Mouse (Mus musculus): ENCODE measurements at regions not wholly inside any gene's neighbourhood (a gene's known extent, or its start where the extent isn't known, plus 50 kb on each side); places are given as distances from the start of the nearest gene placed in this dataset.

GRCm38 (mm10) chr2:75407560-75407959 lies 251.5 kb upstream of the Hnrnpa3 start:
- DNase-seq (ENCODE audit: low spot score): no peak

- no peak for DNase-seq (ENCODE audit: low spot score)
These were observed 251.0 kb upstream of the Hnrnpa3 start for GRCm38 (mm10) chr2:75408016-75408415.

GRCm38 (mm10) chr2:75409806-75410205 lies 249.3 kb upstream of the Hnrnpa3 start:
- DNase-seq (ENCODE audit: low spot score): no peak

- no peak for DNase-seq (ENCODE audit: low spot score)
These were observed 246.3 kb upstream of the Hnrnpa3 start for GRCm38 (mm10) chr2:75412735-75413134.

DNA sequence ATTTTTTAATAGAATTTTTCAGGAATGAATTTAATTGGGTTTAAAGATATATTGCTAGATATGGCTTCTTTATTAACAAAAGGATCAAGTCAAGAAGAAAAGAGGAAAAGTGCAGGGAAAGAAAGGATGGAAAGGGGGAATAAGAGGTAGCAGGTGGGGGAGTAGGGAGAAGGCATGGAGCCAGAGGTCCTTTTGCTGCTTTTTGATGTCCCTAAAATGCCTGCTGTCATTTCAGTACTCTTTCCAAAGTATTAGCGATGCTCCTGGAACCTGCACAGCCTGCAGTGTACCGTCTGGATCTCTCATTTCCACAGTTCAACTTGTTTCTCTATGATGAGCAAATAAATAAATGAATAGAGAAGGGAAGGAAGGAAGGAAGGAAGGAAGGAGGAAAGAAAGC lies 240.4 kb upstream of the Hnrnpa3 start:
- DNase-seq (ENCODE audit: low spot score): no peak

DNA sequence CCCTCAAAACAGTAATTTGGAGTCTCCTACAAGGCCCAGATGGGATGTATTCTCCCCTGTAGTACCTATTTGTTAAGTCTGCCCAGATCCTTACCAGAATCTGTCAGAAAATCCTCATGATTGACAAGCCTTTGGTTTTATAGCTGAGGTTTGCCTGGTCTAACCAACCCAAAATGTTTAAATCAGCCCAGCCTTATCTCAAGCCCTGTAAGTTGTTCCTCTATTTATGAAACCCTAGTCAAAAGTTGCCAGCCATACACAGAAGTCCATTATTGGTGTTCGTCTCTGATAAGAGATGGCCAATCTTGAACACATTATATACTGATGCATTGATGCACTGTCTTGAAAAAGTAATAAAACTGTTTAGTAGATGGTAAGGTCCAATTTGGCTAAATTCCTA lies 239.9 kb upstream of the Hnrnpa3 start:
- DNase-seq (ENCODE audit: low spot score): no peak

DNA sequence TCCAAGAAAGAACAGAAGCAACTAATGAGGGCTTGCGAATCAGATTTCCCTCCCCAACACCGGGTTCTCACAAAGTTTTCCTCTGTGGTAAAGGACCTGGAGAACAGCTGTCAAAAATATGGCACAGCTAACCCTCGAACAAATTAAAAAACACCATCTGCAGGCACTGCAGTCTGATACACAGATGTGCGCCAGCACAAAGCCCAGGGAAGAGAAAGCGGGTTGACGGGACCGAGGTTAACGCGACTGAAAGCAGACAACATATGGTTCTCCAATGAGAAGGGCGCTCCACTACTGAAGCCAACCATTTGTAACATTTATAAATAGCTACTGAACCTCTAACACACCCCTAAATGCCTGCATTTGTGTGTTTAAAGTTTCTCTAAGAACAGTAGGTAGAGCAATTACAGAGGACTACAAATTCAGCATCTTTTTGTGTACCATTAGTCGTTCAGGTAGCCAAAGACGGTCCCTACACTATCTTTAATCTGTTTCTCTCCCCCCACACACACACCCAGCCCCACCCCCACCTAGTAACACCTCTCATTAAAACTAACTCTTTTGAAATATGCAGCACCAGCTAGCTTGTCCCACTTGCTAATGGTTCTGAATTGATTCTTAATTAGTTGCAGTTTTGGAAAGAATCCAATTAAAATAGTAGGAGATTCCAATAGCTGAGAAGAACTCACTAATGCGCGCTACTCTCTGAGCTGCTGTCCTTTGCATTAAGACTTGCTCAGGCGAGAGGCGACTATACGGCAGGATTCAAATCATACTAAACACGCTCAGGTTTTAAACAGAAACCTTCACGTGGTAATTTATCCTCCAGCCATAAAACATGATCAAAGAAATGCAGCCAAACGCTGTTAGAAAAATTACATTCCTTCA lies 236.0 kb upstream of the Hnrnpa3 start:
- DNase-seq (ENCODE audit: low spot score): no peak

- DNase-seq (ENCODE audit: low spot score): no peak
These were observed 235.2 kb upstream of the Hnrnpa3 start for GRCm38 (mm10) chr2:75423872-75424271.

- DNase-seq (ENCODE audit: low spot score): no peak
These were observed 234.7 kb upstream of the Hnrnpa3 start for GRCm38 (mm10) chr2:75424363-75424762.

- no peak for DNase-seq (ENCODE audit: low spot score)
These were observed 234.2 kb upstream of the Hnrnpa3 start for GRCm38 (mm10) chr2:75424911-75425310.

GRCm38 (mm10) chr2:75425384-75425783 lies 233.7 kb upstream of the Hnrnpa3 start:
- DNase-seq (ENCODE audit: low spot score): no peak

DNA sequence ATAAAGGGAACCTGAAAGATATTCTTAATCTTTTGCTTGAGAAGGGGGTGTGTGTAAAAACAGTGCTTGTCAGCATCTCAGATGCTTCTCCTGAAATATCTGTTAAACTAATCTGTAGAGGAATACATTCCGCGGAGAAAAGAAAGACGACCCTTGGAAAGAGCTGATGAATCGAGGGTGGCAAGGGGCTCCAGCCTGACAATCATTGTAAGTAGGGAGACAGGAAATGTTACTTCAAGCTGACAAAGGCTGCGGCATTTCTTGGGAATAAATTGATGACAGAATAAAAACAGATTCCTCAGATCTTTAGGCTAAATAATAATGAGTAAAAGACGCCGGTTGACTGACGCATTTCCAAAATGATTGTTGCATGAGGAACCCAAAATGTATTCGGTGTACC lies 233.3 kb upstream of the Hnrnpa3 start:
- no peak for DNase-seq (ENCODE audit: low spot score)

DNA sequence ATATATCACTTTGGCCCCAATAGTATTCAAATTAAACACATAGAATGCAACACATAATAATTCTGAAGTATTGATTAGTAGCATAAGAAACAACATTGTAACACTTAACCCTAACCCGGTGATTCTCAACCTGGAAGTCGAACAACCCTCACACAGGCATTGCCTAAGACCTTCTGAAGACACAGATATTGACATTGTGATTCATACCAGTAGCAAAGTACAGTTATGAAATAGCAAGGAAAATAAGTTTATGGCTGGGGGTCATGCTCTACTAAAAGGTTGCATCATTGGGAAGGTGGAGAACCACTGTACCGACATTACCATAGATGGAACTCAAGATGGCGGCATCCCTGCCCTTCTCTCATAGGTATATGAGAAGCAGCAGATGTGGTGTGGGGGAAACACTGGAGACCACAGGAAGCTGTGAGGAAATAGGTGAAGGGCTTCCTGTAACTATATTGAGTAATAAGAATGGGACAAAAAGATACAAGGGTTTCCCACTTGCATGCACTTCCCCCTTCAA lies 231.1 kb upstream of the Hnrnpa3 start:
- DNase-seq (ENCODE audit: low spot score): no peak

GRCm38 (mm10) chr2:75430161-75430940 lies 228.7 kb upstream of the Hnrnpa3 start:
- DNase-seq (ENCODE audit: low spot score): no peak

GRCm38 (mm10) chr2:75431981-75432380 lies 227.1 kb upstream of the Hnrnpa3 start:
- no peak for DNase-seq (ENCODE audit: low spot score)

GRCm38 (mm10) chr2:75434521-75434920 lies 224.5 kb upstream of the Hnrnpa3 start:
- DNase-seq (ENCODE audit: low spot score): no peak

DNA sequence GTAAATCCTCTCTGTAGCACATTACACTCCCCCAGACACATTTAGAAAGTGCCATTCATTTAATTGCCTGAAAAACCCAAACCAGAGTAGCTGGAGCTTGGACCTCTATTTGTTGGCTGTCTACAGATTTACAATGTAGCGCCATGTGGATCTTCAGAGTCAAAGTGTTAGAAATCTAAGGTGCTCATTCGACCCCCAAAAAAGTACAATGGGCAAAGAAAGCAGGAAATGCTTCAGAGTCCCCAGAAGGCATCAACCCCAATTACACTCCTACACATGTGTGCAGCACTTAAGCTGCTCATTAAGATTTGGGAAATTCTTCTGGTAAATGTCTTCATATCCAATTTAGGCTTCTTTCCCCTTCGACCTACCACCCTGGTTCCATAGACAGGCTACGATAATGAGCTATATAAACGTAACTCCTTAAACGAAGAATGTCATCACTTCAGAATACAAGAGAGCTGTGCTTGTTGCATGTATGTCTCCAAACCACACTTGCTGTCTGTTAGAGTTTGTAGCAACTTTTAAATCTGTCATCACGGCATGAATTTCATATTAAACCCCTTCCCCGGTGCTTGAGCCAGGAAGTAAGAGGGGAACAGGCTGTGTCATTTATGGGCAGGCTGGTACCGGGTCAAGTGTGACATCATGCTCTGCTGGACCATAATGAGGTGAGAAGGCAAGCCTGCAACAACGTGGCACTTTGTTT lies 219.4 kb upstream of the Hnrnpa3 start:
- DNase-seq (ENCODE audit: low spot score): no peak

DNA sequence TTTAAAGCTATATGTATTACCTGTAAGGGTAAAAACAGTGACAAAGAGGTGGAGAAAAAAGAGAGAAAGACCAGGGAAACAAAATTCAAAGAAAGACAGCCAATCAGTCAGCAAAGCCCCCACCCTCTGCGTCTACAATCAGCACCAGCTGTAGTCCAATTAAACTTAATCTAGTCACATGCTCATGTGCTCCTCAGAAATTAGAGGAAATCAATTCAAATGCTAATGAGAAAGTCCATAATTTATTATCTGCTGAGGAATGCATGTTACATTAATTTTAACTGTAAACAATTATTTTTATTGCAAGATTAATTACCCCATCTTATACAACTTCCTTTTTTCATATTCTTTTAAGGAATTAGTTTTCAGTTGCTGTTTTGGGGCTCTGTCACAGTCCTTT lies 216.4 kb upstream of the Hnrnpa3 start:
- no peak for DNase-seq (ENCODE audit: low spot score)

- no peak for DNase-seq (ENCODE audit: low spot score)
These were observed 213.9 kb upstream of the Hnrnpa3 start for GRCm38 (mm10) chr2:75445189-75445588.

GRCm38 (mm10) chr2:75446996-75447715 lies 211.9 kb upstream of the Hnrnpa3 start:
- no peak for DNase-seq (ENCODE audit: low spot score)

- no peak for DNase-seq (ENCODE audit: low spot score)
These were observed 210.8 kb upstream of the Hnrnpa3 start for GRCm38 (mm10) chr2:75448221-75448620.
